Mouse (Mus musculus) midbrain, postnatal 0 days (tissue): ENCODE measurements at regions not wholly inside any gene's neighbourhood (a gene's known extent, or its start where the extent isn't known, plus 50 kb on each side); places are given as distances from the start of the nearest gene placed in this dataset.

Experiments
- ATAC-seq: fragments of 200-750 bp; cut with Nextera tagmentation; 2 replicates; pipeline ENCODE4 v1.8.0; 2017; ENCODE audit warnings: moderate number of reproducible peaks, mild to moderate bottlenecking, moderate TSS enrichment, moderate library complexity; ENCODE audit not compliant: low FRiP score
- DNase-seq: peaks from one replicate; pipeline ENCODE4 v3.0.0-alpha.2; 2015; ENCODE audit warnings: low spot score
- H3K27ac ChIP-seq: fragments of 300-500 bp; sonication (generic); 2 replicates; pipeline ENCODE4 v1.5.1; 2014; ENCODE audit warnings: low read depth, mild to moderate bottlenecking, low read length, mixed read lengths
- H3K27me3 ChIP-seq: fragments of 300-500 bp; sonication (generic); 2 replicates; pipeline ENCODE4 v1.6.1; 2014; ENCODE audit warnings: low read length, control low read depth, mixed read lengths; ENCODE audit not compliant: insufficient read depth
- H3K36me3 ChIP-seq: fragments of 300-500 bp; sonication (generic); 2 replicates; pipeline ENCODE4 v1.6.1; 2014; ENCODE audit warnings: low read length, control low read depth, mixed read lengths; ENCODE audit not compliant: insufficient read depth
- H3K4me1 ChIP-seq: fragments of 300-500 bp; sonication (generic); 2 replicates; pipeline ENCODE4 v1.6.1; 2014; ENCODE audit warnings: mild to moderate bottlenecking, control low read depth, antibody characterized with exemption, low read length, mixed read lengths; ENCODE audit not compliant: insufficient read depth
- H3K4me2 ChIP-seq: fragments of 300-500 bp; sonication (generic); 2 replicates; pipeline ENCODE4 v1.6.1; 2014; ENCODE audit warnings: low read depth, mild to moderate bottlenecking, low read length, mixed read lengths; ENCODE audit not compliant: poor library complexity, severe bottlenecking
- H3K4me3 ChIP-seq: fragments of 300-500 bp; sonication (generic); 2 replicates; pipeline ENCODE4 v1.5.1; 2014; ENCODE audit warnings: low read depth, mild to moderate bottlenecking, low read length, moderate library complexity
- H3K9ac ChIP-seq: fragments of 300-500 bp; sonication (generic); replicated peaks from 2 replicates; pipeline ENCODE4 v1.6.1; 2014; ENCODE audit warnings: mild to moderate bottlenecking, low read length, moderate library complexity, mixed read lengths; ENCODE audit not compliant: poor library complexity, severe bottlenecking
- H3K9me3 ChIP-seq: fragments of 300-500 bp; sonication (generic); 2 replicates; pipeline ENCODE4 v1.6.1; 2016; ENCODE audit warnings: low read length, control low read depth
- CTCF ChIP-seq: IDR thresholded peaks from 2 replicates; pipeline ENCODE4 v1.5.1; 2016; ENCODE audit warnings: antibody characterized with exemption, mild to moderate bottlenecking
- WGBS: fragments of 180-500 bp; shearing (Covaris S2); extraction: QIAGEN DNeasy Blood & Tissue Kit; methylation state at CpG from one replicate; pipeline ENCODE4 v1.1.7; 2014; 5-methylcytosine and 5-hydroxymethylcytosine counted together

GRCm38 (mm10) chr2:92769061-92769460, 145.8 kb upstream of the Syt13 start:
- Histone ChIP-seq H3K27ac (no peak overlapping the region), H3K4me1 (no peaks in the 10 kb centered on the region), H3K9ac (no peak overlapping the region), H3K27me3 (no peaks in the 10 kb centered on the region), H3K9me3 (no peaks in the 10 kb centered on the region; the same call in 1 of the 2 replicates), H3K36me3 (no peaks in the 10 kb centered on the region), H3K4me3 (no peak overlapping the region), H3K4me2 (no peak overlapping the region)
- ATAC-seq, result no peak
- DNase-seq, result no peak
- TF ChIP-seq CTCF, result no peak
- WGBS, result 86% methylated on average over 3 of the region's 3 CpGs

- DNase-seq (no peak), ATAC-seq (no peak)
- 88% methylated on average over 5 of the region's 5 CpGs for WGBS
- no peaks in the 10 kb centered on the region; the same call in 1 of the 2 replicates for H3K9me3 ChIP-seq
- no peak overlapping the region for H3K27ac ChIP-seq
- H3K4me2 ChIP-seq, result no peak overlapping the region
- H3K27me3 ChIP-seq, result no peaks in the 10 kb centered on the region
- no peak overlapping the region for H3K4me3 ChIP-seq
- H3K4me1 ChIP-seq, result no peaks in the 10 kb centered on the region
- no peak overlapping the region for H3K9ac ChIP-seq
- H3K36me3 ChIP-seq, result no peaks in the 10 kb centered on the region
- no peak for TF ChIP-seq CTCF
Observed at GRCm38 (mm10) chr2:92770098-92770497, 144.8 kb upstream of the Syt13 start.

GRCm38 (mm10) chr2:92772623-92773022, 142.3 kb upstream of the Syt13 start:
- no peak for TF ChIP-seq CTCF
- Histone ChIP-seq H3K36me3 (no peaks in the 10 kb centered on the region), H3K27ac (no peak overlapping the region), H3K9me3 (no peaks in the 10 kb centered on the region; the same call in 1 of the 2 replicates), H3K4me3 (no peak overlapping the region), H3K4me1 (no peaks in the 10 kb centered on the region), H3K9ac (no peak overlapping the region), H3K4me2 (no peak overlapping the region), H3K27me3 (no peaks in the 10 kb centered on the region)
- ATAC-seq (no peak), DNase-seq (peak; percentile 84)
- 74% methylated on average over 7 of the region's 7 CpGs for WGBS

GRCm38 (mm10) chr2:92776497-92776896, 138.4 kb upstream of the Syt13 start:
- no peak for DNase-seq
- no peaks in the 10 kb centered on the region for H3K4me1 ChIP-seq
- H3K36me3 ChIP-seq, result no peaks in the 10 kb centered on the region
- no peaks in the 10 kb centered on the region for H3K27me3 ChIP-seq
- no peak overlapping the region for H3K9ac ChIP-seq
- H3K4me3 ChIP-seq, result no peak overlapping the region
- H3K4me2 ChIP-seq, result no peak overlapping the region
- 91% methylated on average over 2 of the region's 2 CpGs for WGBS
- ATAC-seq, result no peak
- no peaks in the 10 kb centered on the region for H3K9me3 ChIP-seq
- no peak for TF ChIP-seq CTCF
- H3K27ac ChIP-seq, result no peak overlapping the region

GRCm38 (mm10) chr2:92779101-92779500, 135.8 kb upstream of the Syt13 start:
- no peaks in the 10 kb centered on the region for H3K9me3 ChIP-seq
- no peak for ATAC-seq
- H3K4me3 ChIP-seq, result no peak overlapping the region
- no peak overlapping the region for H3K27ac ChIP-seq
- H3K36me3 ChIP-seq, result no peaks in the 10 kb centered on the region
- 42% methylated on average over 1 of the region's 1 CpGs for WGBS
- H3K4me2 ChIP-seq, result no peak overlapping the region
- no peaks in the 10 kb centered on the region for H3K27me3 ChIP-seq
- no peak for TF ChIP-seq CTCF
- peak; percentile 17 for DNase-seq
- no peaks in the 10 kb centered on the region for H3K4me1 ChIP-seq
- H3K9ac ChIP-seq, result no peak overlapping the region

GRCm38 (mm10) chr2:92780021-92780420, 134.9 kb upstream of the Syt13 start:
- Histone ChIP-seq H3K4me1 (no peaks in the 10 kb centered on the region), H3K9me3 (no peaks in the 10 kb centered on the region), H3K9ac (no peak overlapping the region), H3K36me3 (no peaks in the 10 kb centered on the region), H3K4me3 (no peak overlapping the region), H3K27ac (no peak overlapping the region), H3K4me2 (no peak overlapping the region), H3K27me3 (no peaks in the 10 kb centered on the region)
- no peak for DNase-seq
- no peak for TF ChIP-seq CTCF
- 82% methylated on average over 1 of the region's 1 CpGs for WGBS
- ATAC-seq, result no peak
